Mouse (Mus musculus) kidney, postnatal 36 days (tissue): ENCODE data around the gene Hs6st2.

Source experiments
- DNase-seq, 2 experiments: peaks; one replicate each; pipeline ENCODE4 v3.0.0; 2021 to 2022; ENCODE audit warnings: mixed read lengths in 2 of 2

Gene Hs6st2

DNA sequence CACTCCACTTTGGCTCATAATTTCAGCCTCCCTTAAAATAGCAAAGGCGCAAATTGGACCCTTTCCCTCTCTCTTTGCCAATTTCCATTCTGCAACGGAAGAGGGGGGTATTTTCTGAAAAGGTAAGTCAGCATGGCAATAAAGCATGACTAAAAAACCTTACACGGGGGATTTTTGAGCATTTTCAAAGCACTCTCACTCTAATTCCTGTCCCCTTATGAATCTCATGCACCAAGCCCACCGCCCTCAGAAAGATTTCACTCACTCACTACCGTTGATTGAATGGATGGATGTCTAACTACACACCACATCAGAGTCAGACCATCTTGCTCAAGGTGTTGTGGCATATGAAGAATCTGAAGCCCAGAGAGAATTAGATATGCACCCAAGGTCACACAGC lies at the start of gene Hs6st2:
Hs6st2 (minus strand) TSS at position 101 of the 400 bp plus-strand sequence.
- no peak for DNase-seq

DNA sequence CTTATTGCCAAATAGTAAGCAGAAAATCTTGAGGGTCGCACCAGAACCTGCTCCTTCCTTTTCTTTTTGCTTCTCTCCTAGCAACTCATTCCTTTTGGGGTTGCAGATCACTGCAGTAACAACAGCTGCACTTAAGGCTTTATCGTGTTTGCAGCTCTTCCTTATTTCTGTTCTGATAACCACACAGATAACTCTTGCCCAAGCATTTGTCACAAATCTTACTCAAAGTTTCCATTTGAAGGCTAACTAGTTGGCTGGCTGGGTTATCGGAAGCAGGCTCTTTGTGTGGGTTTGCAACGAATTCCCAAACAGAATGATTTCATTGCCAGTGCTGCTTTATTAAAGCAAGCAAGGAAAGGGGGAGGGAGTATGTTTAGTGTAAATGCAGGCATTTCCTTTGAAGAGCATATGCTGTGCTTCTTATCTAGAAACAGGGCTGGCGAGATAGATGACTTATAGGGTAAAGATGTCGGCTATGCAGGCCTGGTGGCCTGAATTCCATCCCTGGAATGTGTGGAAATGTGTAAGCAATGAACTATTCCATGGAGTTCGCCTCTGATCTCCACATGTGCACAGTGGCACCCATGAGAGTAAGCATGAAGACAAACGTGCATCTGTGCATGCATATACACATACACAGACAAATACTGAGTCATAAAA lies 32.6 kb upstream of the Hs6st2 start:
- DNase-seq = no peak

DNA sequence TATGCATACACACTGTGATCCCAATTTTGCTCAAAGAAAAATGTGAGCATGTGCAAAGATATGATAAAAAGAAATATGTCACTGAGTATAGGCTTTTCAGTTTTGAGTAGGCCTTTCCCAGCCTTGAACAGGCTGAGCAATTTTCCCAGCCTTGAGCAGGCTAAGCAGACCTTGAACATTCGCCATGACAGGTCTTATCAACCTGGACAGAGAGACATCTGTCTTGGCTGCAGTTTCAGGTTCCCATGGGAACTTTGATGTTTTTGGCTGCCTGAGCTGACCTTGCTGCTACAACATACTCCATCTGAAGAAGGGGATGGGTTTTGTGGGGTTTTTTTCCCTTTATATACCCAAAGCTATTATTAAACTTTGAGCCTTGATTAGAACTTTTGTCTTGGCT lies 31.3 kb upstream of the Hs6st2 start:
- DNase-seq = no peak

DNA sequence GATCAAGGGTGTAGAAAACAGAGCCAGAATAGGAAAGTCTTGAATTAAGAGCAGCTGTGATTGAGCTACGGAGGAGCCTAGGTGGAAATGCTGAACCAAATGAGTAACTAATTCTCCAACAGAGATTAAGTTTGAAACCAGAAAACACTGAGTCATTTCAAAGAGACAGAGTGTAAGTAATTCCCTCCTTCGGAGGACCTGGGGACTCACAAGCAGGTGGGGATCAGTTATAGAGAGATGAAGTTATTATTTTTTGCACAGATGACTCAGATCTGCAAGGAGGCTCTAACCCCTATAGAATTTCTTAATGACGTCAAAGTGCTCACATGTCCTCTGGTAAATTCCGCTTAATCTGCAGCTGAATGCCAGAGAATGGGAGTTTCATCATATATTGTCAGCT lies 21.2 kb upstream of the Hs6st2 start:
- DNase-seq = no peak

DNA sequence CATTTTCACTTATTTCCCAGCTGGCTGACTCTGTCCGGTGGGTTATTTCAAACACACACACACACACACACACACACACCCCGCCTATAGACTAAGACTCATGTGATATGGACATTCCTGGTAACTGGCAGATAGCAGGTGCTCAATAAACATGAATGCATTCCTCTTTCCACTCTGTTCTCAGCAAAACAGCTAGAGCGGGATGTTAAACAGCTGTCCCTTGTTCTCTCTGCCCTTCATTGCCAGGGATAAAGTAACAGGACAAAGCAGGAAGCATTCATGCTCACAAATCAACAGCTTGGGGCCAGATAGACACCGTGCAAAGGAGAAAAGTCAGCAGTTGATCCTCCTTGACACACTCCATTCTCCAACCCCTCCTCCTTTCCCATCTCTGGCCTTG lies 17.4 kb upstream of the Hs6st2 start:
- DNase-seq = no peak

DNA sequence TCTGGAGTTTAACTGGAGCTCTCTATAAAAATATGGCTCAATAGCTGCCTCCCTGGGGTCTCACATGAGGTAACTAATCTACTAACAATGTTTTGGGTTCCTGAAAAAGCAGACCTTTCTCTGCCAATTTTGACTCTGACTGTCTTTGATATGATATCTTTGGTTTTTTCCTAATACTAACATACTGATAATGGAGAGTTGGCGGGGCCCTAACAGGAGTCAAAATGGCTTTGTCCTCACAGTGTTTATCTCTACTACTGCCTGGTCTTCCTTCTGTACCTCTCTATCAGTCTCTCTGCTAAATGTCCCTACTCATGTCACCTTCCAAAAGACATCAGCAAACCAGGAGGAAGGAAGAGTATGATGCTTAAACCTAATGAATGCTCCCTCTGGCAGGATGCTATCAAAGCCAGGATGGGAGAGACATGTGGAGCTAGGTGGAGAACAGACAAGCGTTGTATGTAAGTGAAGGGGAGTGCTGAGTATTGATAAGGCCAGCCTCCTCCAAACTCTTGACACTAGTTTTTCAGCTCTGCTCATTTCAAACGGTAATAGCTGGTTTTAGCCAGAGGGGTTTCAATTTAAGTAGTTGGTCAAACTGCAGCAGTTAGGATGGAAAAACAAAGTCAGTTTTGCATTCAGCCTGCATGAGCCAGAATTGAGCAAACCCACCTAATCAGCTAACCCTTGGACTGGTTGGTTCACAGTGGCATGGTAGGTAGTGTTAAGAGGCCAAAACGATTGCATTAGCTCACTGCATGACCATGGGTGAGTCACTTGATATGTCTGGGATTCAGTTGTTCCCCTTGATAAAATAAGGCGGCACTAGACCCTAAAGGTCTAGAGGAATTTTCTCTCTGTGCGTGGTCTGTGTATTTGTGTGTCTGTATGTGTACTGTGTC lies 4.6 kb upstream of the Hs6st2 start:
- no peak for DNase-seq

DNA sequence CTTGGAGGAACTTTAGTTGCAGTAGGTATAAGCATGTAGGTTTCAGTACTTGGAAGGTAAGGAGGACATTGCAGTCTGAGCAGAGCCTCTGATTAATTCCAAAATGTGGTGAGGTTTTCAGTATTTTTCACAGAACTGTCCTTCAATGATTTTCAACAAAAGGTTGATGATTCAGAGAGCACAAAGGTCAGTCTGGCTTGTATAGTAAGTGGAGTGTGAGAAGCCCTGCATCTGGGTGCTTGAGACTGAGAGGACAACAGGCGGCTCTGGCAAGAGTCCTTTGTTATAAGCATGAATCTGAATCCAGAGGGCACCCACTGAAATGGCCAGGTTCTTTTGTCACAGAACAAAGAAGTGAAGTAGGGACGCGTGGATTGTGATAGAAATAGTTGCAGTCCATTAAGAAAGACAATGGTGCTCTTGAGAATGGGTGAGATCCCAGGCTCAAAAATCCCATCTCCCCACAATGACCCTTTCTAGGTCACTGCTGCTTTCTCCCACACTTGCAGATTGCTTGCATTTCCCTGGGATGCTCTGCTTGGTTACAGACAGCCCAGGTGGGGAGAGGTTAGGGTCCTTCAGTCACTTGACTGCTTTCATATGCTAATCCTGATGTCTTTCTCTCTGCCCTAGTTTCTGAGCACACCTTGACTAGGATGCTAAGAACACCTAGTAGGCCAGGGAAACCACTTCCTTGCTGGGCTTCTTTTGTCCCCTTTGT lies 2.8 kb upstream of the Hs6st2 start:
- peak in 1 of 2 experiments; percentile 1 for DNase-seq

DNA sequence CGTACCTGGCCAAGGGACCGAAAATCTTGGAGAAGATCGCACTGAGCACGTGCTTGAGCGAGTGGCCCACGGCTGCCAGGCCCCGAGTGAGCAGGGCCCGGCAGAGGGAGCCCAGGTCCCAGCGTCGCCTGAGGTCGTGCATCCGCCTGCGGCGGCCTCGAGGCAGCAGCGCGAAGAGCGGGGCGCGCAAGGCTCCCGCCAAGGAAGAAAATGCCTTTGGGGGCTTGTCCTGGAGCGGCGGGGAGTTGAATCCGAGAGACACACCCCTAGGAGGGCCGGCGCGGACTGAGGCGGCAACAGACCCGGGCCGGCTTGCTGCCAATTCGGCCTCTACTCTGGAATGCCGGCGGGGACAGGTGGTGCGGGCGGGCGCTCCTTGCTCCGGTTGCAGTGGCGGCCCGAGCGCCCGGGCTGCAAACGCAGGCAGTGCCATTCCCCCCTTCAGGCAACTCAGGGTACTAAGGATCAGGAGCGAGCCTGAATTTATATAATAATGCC lies 437 bp downstream of the Hs6st2 start:
- peak; percentile 10 to 55 for DNase-seq

DNA sequence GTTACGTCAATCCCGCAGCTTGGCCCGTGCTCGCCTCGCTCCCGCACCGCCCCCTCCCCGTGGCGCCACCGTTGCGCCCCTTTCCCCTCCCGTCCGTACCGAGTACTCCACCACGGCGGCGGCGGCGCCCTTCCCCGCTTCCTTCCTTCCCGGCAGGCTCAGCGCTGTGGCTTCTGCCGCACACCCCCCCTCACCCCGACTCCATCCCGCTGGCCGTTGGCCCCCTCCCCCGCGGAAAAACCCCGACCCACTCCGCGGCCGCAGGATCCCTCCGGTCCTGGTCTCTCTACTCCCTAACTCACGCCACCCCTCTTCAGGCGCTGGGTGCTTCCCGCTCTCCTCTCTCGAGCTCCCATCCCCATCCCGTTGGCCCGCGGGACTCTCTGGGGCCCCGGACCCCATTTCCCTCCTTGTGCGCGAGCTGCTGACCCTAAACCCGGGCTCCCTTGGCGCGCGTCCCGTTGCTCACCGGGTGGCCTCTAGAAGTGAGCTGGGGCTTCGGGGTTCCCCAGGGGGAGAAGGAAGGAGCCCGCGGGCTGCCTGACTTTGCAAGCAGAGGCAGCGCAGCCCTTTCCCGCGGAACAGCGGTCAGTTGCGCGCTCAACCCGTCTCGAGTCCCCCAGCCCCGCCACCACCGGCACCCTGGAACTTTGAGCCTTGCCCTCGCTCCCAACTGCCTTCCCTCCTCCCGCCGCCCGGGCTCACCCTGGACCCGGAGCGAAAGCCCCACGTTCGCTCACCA lies 1.1 kb downstream of the Hs6st2 start:
- DNase-seq = peak in 1 of 2 experiments; percentile 54

DNA sequence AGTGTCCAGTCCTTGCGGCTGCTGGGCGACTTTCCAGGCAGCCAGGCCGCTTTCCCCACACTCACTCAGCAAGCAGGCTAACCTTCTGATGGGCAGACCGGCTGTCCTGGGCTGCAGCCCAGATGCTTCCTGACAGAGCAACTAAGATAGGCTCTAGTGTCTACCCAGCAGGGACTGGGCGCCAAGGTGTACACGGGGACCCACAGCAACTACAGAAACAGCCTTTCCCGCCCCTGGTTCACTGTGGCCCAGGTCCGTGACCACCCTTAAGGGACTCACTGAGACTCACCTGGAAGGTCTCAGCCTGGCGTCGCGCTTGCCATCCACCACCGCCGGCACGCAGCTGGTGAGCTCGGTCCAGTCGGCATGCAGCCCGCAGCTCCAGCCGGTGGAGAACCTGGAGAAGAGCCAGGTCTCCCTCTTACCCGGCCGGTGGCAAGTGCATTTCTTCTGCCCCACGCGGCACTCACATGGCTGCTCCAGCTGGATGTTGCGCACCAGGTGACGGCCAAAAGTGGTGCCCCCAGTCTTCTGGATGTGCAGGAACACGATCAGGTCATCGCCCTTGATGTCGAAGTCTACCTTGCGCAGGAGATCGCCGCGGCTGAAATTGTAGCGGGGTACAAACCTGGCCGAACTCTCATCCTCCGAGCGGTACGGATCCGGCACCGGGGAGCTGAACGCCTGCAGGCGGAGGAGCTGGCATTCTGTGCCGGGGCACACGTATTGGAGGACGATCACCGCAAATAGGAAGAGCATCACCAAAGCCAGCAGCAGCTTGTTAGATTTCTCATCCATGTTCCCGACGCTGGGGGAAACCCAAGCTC lies 1.8 kb downstream of the Hs6st2 start:
- DNase-seq = peak; percentile 20 to 35

DNA sequence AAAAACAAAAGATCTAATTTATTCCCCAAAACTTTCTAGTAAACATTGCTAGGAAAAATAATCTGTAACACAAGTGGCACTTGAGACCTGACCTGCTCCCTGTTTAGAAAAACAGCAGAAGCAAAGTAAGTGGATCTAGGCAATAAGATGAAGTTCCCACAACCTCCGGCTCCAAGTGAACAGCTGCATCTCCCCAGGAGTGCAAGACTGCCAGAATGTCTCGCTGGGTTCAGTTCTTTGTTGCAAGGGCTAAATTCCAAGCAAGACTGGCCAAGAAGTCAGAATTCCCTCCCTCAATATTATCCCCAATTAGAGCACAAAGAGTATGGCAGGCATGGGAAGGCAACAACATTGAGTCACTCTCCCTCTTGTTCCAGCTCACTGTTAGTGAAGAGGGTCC lies 23.4 kb downstream of the Hs6st2 start:
- DNase-seq = no peak

DNA sequence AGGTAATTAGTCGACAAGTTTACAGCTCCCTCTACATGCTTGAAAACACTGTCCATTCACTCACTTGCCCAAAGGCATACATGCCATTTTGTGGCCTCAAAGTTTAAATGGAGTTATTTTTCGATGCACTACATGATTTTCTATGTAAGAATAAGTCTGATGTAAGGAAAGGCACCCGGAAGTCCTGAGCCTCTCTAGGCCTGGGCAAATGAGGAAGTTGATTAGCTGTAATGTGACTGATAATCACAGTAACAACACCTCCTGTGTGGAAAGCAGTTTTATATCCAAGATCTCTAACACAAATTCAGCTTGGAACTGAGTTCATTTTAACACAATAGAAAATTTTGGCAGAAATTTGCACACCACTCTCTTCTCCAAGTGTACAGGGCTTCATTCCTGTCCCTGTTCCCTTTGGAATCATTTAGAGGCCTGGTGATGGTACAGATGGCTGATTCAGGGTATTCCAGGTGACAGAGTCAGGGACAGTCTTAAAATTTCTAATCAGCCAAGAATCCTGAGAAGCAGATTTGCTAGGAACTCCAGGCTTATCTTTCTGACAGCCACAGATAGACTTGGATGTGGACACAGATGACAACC lies 38.9 kb downstream of the Hs6st2 start:
- no peak for DNase-seq

DNA sequence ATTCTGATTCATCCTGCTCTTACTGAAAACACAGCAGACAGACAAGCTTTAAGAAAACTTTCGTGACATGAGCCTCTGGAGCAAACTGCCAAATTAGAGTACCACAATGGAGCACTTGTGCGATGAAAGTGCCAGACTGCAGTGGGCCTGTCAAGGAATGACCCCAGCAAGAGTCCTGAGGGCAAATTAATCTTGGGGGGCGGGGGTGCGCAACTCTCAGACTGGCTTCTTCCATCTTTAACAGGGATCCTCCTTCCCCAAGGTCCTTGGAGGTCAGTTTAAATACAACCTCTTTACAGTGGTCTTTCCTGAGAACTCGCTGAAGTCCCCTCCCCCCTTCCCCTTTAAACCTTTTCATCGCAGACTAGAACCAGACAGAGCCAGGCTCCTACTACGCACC lies 45.9 kb downstream of the Hs6st2 start:
- DNase-seq = no peak

DNA sequence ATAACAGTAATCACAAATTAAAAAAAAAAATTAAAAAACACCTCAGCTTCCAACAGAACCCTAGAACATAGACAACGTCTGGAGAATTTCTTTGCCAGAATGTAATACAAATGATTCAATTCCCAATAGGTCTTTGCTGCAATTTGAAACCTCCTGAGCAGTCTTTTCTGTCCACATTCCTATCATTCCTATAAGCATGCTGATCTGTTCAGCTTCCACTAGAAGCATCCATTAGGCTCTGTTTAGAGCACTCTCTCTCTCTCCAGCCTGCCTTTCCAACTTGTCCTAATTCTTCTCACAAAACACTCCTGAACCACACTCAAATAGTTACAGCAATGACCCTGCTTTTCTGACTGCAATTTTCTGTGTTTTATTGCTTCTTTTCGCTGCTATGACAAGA lies 50.3 kb downstream of the Hs6st2 start:
- DNase-seq = no peak

DNA sequence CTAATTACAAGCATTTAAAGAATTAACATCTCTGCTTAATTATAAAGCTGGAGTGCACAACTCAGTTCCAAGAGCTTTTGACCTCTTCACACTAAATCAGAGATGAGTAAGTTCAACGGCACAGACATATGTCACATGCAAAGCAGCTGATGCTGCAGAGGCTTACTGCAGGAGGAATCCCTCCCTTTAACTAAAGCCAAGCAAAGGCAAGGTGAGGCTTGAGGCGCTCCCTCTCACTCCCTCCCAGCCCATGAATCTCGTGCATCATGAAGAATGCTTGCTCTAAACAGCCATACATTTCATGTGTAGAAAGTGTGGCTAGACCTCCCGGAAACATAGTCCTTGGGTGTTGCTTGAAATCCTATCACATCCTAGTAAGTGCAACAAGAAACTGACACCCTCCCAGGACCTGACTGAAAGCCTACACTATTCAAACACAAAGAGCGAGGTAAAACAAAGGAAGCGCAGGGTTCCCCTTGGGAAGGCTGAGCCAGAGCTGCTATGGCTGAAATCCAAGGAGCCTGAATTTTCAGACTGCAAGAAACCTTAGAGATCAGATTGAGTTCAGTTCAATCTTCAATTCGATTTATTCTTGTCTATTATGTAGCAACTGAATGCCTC lies 67.2 kb downstream of the Hs6st2 start:
- no peak for DNase-seq

DNA sequence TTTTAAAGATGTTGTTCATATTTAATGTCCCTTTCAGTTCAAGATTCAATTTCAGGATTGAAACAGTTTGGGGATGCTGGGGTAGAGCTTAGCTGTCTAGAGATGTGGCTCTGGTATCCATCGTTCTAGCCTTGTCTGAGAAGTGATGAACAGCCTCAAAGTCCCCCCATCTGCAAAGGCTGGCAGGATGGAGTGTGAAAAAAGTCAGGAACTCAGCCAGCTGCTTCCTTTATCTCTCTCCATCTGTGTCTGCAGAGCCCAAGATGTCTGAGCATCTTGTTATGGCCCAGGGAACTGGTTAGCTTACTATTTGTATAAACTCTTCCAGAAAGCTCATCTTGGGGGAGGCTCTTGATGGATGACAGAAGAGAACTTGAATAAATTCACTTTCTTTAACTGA lies 70.9 kb downstream of the Hs6st2 start:
- no peak for DNase-seq

DNA sequence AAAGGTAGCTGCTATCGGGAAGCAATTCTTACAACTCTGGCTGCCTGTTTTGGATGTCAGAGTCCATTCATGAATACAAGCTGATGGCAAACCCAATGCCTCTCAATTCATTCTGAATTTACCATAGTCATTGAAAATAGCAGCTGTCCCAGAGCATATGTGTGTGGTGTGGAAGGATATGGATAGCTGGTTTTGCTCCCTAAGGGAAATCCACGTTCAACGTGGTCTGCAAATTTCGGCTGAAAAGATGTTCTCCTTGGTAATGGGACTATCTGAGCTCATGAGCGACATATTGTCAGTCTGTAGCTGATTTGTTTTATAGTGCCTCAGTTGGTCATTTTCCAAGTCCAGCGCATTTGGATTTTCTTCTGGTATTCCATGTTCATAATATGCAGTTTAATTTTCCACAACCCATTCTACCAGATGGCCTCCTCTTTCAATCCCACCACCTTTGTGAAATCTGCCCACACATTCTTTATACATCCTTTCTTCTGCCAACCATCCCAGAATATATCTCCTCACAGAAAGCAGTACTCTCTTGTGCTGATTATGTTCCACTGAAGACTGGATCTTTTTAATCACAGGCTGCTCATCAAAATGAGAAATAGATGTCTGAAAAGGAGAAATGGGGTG lies 75.3 kb downstream of the Hs6st2 start:
- no peak for DNase-seq

DNA sequence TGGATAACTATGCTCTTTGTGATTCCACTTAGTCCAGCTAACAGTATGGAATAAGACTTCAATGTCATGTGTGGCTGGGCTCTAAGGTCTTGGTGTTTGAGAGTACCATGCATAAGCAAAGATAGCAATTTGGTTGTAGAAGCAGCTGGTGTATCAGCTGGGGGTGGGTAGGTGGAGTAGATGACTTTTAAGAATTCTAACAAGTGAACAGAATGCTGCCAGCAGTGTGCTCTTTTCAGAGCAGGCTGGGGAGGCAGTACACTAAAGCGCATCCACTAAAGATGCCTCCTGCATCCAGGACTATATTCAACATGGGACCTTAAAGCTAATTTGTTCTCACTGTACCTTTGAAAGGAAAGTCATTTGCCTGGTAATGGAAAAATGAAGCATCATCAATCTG lies 88.9 kb downstream of the Hs6st2 start:
- DNase-seq = no peak

DNA sequence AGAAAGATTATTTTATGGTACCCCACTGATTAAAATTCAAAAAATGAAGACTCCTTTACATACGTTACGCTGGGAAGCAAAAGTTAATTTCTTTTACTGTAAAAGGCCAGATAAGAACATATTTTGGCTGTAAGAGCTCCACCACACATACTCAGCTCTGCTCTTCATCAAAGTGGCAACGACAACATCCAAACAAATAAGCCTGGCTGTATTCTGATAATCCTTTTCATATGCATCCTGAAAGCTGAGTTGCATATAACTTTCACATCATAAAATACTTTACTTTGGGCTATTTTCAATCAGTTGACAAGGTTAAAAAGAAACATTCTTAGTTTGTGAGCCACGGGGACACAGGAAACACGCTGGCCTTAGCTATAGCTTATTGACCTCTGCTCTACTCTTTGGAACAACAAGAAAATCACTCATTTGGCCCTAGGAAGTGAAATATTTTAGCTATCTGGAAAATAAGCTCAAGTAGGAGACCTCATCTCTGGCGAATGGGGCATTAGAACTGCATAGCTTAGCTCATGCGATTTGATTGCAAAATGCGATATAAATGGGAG lies 91.1 kb downstream of the Hs6st2 start:
- no peak for DNase-seq

DNA sequence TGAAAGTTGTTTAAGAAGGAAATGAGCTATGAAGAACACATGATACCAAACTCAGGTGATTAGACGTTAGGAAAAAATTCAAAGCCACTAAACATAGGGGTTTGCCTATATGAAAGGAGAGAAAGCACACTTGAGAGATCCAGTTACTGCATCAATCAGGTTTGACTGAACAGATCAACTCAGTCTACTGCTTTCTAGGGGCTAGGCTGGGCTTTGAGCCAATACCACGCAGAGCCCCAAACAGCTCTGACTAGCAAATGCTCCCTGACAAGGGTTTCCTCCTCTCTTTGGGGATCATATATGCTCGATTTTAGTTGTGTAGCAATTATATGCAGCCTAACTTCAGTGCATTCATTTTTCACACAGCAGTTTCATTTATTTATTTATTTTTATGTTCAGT lies 96.2 kb downstream of the Hs6st2 start:
- no peak for DNase-seq
